Mouse (Mus musculus) layer of hippocampus, postnatal 36 days (tissue): Measurements from ENCODE around the gene Mrps9. TPM values are rescaled to one million over a fixed set of nuclear protein-coding genes. Genes with fewer than 3 reads are reported as not detected.
"Not testable (repeated sequence)": the region's sequence is repeated elsewhere in the genome, so short reads cannot be mapped to it uniquely, and the experiment has no call there.

Source experiments
- DNase-seq, 2 experiments: peaks; one replicate each; pipeline ENCODE4 v3.0.0; 2022
- total RNA-seq, 2 experiments: library from RNA; stranded (reverse); gene quantifications; 2 replicates each; pipeline ENCODE4 v1.2.3; 2021

Gene Mrps9
- total RNA-seq, result 10 to 100 TPM; 45.9 to 48.2 TPM

- peak; percentile 96 to 97 for DNase-seq
These were observed at the start of gene Mrps9 for GRCm38 (mm10) chr1:42850663-42851397. Gene Mrps9, plus strand, starts transcription at chr1:42851233.

- no peak for DNase-seq
These were observed 37.7 kb upstream of the Mrps9 start for GRCm38 (mm10) chr1:42813301-42813845.

GRCm38 (mm10) chr1:42814798-42815619, 36.0 kb upstream of the Mrps9 start:
- no peak for DNase-seq

- DNase-seq, result no peak
These were observed 350 bp downstream of the Mrps9 start for GRCm38 (mm10) chr1:42851398-42851767.

GRCm38 (mm10) chr1:42851810-42852209, 777 bp downstream of the Mrps9 start:
- no peak for DNase-seq

GRCm38 (mm10) chr1:42864719-42865250, 13.8 kb downstream of the Mrps9 start:
- DNase-seq, result no peak

- DNase-seq, result no peak
These were observed 14.4 kb downstream of the Mrps9 start for GRCm38 (mm10) chr1:42865336-42865939.

GRCm38 (mm10) chr1:42865986-42866385, 15.0 kb downstream of the Mrps9 start:
- DNase-seq, result no peak

- DNase-seq, result no peak
These were observed 16.2 kb downstream of the Mrps9 start for GRCm38 (mm10) chr1:42867188-42867587.

GRCm38 (mm10) chr1:42874174-42874573, 23.1 kb downstream of the Mrps9 start:
- no peak for DNase-seq

GRCm38 (mm10) chr1:42875271-42875670, 24.2 kb downstream of the Mrps9 start:
- DNase-seq, result no peak

- DNase-seq, result no peak
These were observed 25.5 kb downstream of the Mrps9 start for GRCm38 (mm10) chr1:42876463-42877093.

- no peak for DNase-seq
These were observed 26.2 kb downstream of the Mrps9 start for GRCm38 (mm10) chr1:42877264-42877663.

GRCm38 (mm10) chr1:42878851-42879250, 27.8 kb downstream of the Mrps9 start:
- DNase-seq, result no peak

GRCm38 (mm10) chr1:42882258-42882657, 31.2 kb downstream of the Mrps9 start:
- no peak for DNase-seq

- not testable (repeated sequence) for DNase-seq
These were observed 32.4 kb downstream of the Mrps9 start for GRCm38 (mm10) chr1:42883418-42883817.

- DNase-seq, result no peak
These were observed 36.8 kb downstream of the Mrps9 start for GRCm38 (mm10) chr1:42887835-42888234.

- DNase-seq, result no peak
These were observed 37.7 kb downstream of the Mrps9 start for GRCm38 (mm10) chr1:42888541-42889349.

- no peak for DNase-seq
These were observed 38.4 kb downstream of the Mrps9 start for GRCm38 (mm10) chr1:42889421-42889887.

GRCm38 (mm10) chr1:42894695-42895094, 43.7 kb downstream of the Mrps9 start:
- no peak for DNase-seq

- DNase-seq, result no peak
These were observed 54.1 kb downstream of the Mrps9 start for GRCm38 (mm10) chr1:42905148-42905547.
